Mouse (Mus musculus): ENCODE measurements at regions not wholly inside any gene's neighbourhood (a gene's known extent, or its start where the extent isn't known, plus 50 kb on each side); places are given as distances from the start of the nearest gene placed in this dataset.
A peak's percentile ranks its signal among the peaks of the same experiment; 100 is the strongest.

DNA sequence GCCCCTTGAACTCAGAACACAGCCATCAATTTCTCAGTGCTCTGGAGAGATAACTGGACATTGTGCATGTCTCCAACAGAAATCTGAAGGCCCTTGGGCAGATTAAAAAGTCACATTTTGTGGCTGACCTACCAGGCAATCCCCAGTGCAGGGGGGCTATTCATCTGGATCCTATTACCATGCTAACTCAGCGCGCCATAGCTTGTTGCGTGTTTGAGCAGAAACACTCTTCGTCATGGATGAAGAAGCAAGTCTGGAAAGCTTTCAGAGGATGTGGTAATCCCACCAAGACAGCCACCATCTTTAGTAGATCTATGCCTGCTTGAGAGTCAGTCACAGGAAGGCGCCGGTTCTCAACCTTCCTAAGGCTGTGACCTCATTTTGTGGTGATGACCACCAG, 243.9 kb downstream of the Sipa1l2 start:
- DNase-seq, result no peak

DNA sequence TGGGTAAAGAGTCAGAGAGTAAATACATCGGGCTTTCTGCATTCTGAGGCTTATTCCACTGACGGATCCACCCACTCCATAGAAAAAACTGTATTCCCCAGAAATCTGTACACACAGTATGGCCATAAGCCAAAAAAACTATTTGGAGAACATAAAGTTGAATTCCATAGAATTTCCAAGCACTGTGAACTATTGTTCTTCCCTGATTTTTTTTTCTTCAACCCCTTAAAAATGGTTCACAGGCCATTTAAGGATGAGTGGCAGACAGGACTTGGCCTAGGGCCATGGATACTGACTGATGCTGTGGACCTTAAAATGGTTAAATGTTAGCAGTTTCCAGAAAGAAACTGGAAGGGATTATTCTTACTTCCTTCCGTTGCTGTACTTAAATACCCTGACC, 247.0 kb downstream of the Sipa1l2 start:
- DNase-seq, result no peak

DNA sequence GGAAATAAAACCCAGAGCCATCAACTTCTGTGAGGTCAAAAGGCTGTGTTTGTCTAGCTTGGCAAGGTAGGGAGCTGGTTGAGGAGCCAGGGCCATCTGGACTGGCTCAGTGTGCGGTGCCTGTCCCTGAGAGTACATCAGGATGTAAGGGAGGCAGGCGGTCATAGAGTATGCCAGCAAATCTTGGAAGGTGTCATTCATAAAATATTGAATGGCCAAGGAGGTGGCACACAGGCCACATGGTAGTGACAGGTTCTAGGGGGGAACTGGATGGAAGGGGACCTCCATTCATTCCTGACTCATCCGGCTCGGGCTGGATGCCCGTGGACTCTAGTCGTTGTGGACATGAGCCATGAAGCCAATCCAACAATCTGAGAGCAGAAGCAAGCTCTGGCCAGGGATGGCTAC, 252.0 kb downstream of the Sipa1l2 start:
- DNase-seq, result peak; percentile 29

DNA sequence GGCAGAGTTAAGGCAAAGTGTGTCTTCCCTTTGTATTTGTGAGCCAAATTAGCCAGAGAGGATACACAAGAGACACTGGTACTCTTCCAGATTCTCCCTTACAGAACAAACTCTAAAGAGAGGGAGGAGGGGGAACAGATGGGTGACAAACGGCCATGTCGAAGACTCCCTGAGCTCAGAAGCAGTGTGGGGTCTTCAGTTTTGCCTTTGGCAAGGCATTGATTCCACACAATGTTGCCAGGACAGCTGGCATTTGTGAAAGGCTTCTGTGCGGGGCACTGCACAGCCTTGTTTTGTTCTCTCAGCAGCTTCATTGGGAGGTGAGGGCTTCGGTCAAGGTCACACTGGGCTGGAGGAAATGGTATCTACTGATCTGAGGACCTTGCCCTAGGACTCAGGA, 253.9 kb downstream of the Sipa1l2 start:
- no peak for DNase-seq

DNA sequence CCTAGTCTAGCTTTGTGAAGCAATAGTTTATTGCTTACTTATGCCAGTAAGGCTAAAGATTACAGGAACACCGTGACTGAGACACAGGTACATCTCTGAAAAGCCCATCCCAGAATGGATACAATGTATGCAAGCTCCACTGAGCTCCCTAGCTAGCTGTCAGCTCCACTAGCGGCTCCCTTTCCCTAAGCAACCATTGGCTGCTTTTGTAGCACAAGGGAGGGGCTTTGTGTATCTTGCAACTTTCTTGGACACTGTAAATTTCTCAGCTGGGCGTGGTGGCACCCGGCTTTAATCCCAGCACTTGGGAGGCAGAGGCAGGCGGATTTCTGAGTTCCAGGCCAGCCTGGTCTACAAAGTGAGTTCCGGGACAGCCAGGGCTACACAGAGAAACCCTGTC, 254.6 kb downstream of the Sipa1l2 start:
- no peak for DNase-seq

DNA sequence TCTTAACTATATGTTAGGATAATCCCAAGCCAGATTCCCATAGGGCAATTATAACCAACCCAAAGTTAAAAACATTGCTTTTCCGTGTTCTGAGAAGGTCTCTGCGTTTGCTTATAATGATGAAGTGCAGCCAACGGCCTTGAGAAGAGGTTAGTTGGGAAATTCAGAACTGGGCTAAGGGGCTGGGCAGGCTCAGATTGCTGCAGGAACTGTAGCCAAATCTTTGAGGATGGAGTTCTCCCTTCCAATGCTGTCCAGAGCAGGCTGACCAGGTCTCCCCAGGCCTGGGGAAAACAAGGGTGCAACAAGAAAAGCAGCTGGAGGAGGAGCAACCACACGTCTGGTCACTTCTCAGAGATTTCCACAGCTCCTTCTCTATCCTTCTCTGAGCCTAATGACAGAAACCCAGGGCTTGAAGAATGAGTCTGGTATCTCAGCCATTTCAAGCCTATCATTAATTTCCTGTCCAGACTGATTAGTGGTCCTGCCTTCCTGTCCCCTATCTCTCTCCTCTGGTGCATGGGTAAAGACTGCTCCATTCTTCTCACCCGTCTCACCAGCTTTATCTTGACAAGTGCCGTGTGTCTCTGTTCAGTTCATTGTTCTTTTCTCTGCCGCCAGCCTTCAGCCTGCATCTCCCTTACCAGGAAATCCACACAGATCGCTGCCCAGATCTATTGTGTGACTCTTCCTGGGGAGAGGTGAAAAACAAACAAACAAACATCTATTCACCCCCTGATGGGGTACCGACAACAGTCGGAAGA, 255.2 kb downstream of the Sipa1l2 start:
- no peak for DNase-seq

DNA sequence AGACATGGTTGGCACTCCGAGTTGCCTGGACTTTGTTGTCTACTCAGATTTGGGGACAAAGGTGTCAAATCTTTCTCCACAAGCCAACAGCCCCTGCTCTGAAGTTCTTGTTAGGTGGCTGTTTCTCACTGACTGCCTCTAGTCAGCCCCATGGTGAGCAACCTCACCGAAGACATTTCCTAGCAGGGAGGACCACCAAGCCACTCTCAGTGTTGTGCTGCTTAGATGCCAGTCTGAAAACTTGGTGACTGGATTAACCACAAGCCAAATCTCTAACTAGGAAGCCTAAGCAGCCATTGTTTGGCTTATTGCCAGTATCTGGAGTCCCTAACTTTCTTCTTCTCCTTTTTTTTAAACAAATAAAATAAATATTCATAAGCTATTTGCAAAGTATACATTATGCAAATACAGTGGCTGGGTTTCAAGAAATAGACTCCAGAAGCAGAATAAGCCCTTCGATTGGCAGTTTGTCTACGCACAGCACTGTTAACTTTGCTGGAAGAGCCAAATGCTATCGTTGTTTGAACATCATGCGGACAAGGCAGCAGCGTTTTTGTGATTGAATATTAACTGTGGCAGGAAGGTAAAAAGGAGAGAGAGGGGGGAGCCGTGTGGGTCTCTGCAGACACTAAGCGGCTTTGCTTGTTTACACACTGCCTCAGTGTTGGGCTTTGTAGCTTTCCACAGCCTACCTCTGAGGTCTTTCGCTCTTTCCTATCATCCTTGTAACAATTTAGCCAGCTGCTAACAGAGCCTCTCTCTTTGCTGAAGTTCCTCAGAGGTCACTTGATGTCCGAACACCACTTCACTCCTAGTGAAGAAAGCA, 257.4 kb downstream of the Disc1 start:
- DNase-seq, result no peak

Measured in lung, postnatal 36 days (tissue).